Mouse (Mus musculus) forebrain, postnatal 0 days (tissue): Measurements from ENCODE around the gene Parp8. TPM values are rescaled to one million over a fixed set of nuclear protein-coding genes. Genes with fewer than 3 reads are reported as not detected.

ENCODE experiments used
- ATAC-seq: fragments of 200-750 bp; cut with Nextera tagmentation; 2 replicates; pipeline ENCODE4 v1.8.0; 2017; ENCODE audit warnings: mild to moderate bottlenecking, moderate library complexity
- DNase-seq: peaks from one replicate; pipeline ENCODE4 v3.0.0-alpha.2; 2015
- H3K27ac ChIP-seq: fragments of 300-500 bp; sonication (generic); 2 replicates; pipeline ENCODE4 v1.5.1; 2014; ENCODE audit warnings: low read depth, mild to moderate bottlenecking, antibody characterized with exemption, low read length, moderate library complexity, mixed read lengths
- H3K27me3 ChIP-seq: fragments of 300-500 bp; sonication (generic); 2 replicates; pipeline ENCODE4 v1.6.1; 2014; ENCODE audit warnings: mild to moderate bottlenecking, low read length, mixed read lengths; ENCODE audit not compliant: insufficient read depth
- H3K36me3 ChIP-seq: fragments of 300-500 bp; sonication (generic); 2 replicates; pipeline ENCODE4 v1.6.1; 2014; ENCODE audit warnings: mild to moderate bottlenecking, moderate library complexity; ENCODE audit not compliant: insufficient read depth
- H3K4me1 ChIP-seq: fragments of 300-500 bp; sonication (generic); 2 replicates; pipeline ENCODE4 v1.6.1; 2014; ENCODE audit warnings: antibody characterized with exemption; ENCODE audit not compliant: insufficient read depth
- H3K4me2 ChIP-seq: fragments of 300-500 bp; sonication (generic); 2 replicates; pipeline ENCODE4 v1.6.1; 2014; ENCODE audit warnings: low read depth, mild to moderate bottlenecking, moderate library complexity
- H3K4me3 ChIP-seq: fragments of 300-500 bp; sonication (generic); 2 replicates; pipeline ENCODE4 v1.5.1; 2014; ENCODE audit warnings: low read depth, low read length, mixed read lengths
- H3K9ac ChIP-seq: fragments of 300-500 bp; sonication (generic); 2 replicates; pipeline ENCODE4 v1.6.1; 2014; ENCODE audit warnings: mild to moderate bottlenecking
- H3K9me3 ChIP-seq: fragments of 300-500 bp; sonication (generic); 2 replicates; pipeline ENCODE4 v1.6.1; 2016; ENCODE audit warnings: low read length
- CTCF ChIP-seq: sonication (generic); IDR thresholded peaks from 2 replicates; pipeline ENCODE4 v1.5.1; 2016; ENCODE audit warnings: antibody characterized with exemption, control low read depth, low read depth
- WGBS: fragments of 180-500 bp; shearing (Covaris S2); extraction: QIAGEN DNeasy Blood & Tissue Kit; methylation state at CpG from one replicate; pipeline ENCODE4 v1.1.7; 2014; 5-methylcytosine and 5-hydroxymethylcytosine counted together
- polyA plus RNA-seq: library from polyadenylated mRNA; unstranded; fragments of >200 nt; fragmentation: Nextera tagmentation; extraction: Ambion mirVana; gene quantifications from 2 replicates; pipeline ENCODE4 v1.2.1, GENCODE M21; 2015
- total RNA-seq: library from RNA; depleted of rRNA; stranded (reverse); fragments of >200 nt; gene quantifications from 2 replicates; pipeline ENCODE4 v1.2.3, GENCODE M21; 2014

Gene Parp8
- total and polyA plus RNA-seq, 2 experiments from 2014 or later = 20.8 to 46.1 TPM

- DNase-seq (no peak), ATAC-seq (no peak)
- H3K27ac ChIP-seq = no peak overlapping the region
- H3K9ac ChIP-seq = no peak overlapping the region
- H3K9me3 ChIP-seq = no peaks in the 10 kb centered on the region
- H3K27me3 ChIP-seq = no peaks in the 10 kb centered on the region
- no peak overlapping the region for H3K4me3 ChIP-seq
- TF ChIP-seq CTCF = no peak
- WGBS = 72% methylated on average over 4 of the region's 4 CpGs
- H3K4me1 ChIP-seq = no peaks in the 10 kb centered on the region
- H3K4me2 ChIP-seq = no peak overlapping the region
- H3K36me3 ChIP-seq = no peaks in the 10 kb centered on the region
These were observed 18.7 kb downstream of the Parp8 start for GRCm38 (mm10) chr13:117006638-117007037.

- H3K4me2 ChIP-seq = no peak overlapping the region
- H3K4me1 ChIP-seq = no peaks in the 10 kb centered on the region
- H3K27ac ChIP-seq = no peak overlapping the region
- H3K9me3 ChIP-seq = no peaks in the 10 kb centered on the region
- H3K4me3 ChIP-seq = no peak overlapping the region
- no peaks in the 10 kb centered on the region for H3K27me3 ChIP-seq
- H3K36me3 ChIP-seq = no peaks in the 10 kb centered on the region
- TF ChIP-seq CTCF = no peak
- DNase-seq = no peak
- no peak for ATAC-seq
- no peak overlapping the region for H3K9ac ChIP-seq
- WGBS = 88% methylated on average over 3 of the region's 3 CpGs
These were observed 24.8 kb downstream of the Parp8 start for GRCm38 (mm10) chr13:117000493-117000892.

- WGBS = 80% methylated on average over 7 of the region's 7 CpGs
- no peak overlapping the region for H3K4me2 ChIP-seq
- no peaks in the 10 kb centered on the region for H3K36me3 ChIP-seq
- no peak for TF ChIP-seq CTCF
- no peak for DNase-seq
- no peaks in the 10 kb centered on the region for H3K9me3 ChIP-seq
- no peak overlapping the region for H3K4me3 ChIP-seq
- H3K4me1 ChIP-seq = no peaks in the 10 kb centered on the region
- H3K9ac ChIP-seq = no peak overlapping the region
- H3K27ac ChIP-seq = no peak overlapping the region
- H3K27me3 ChIP-seq = no peaks in the 10 kb centered on the region
- ATAC-seq = no peak
These were observed 33.8 kb downstream of the Parp8 start for GRCm38 (mm10) chr13:116991560-116991959.

- DNase-seq (no peak), ATAC-seq (no peak)
- TF ChIP-seq CTCF = no peak
- H3K4me1 ChIP-seq = no peaks in the 10 kb centered on the region
- H3K4me2 ChIP-seq = no peak overlapping the region
- H3K27ac ChIP-seq = no peak overlapping the region
- no peaks in the 10 kb centered on the region for H3K27me3 ChIP-seq
- WGBS = 84% methylated on average over 4 of the region's 4 CpGs
- no peaks in the 10 kb centered on the region for H3K36me3 ChIP-seq
- H3K4me3 ChIP-seq = no peak overlapping the region
- no peak overlapping the region for H3K9ac ChIP-seq
- H3K9me3 ChIP-seq = no peaks in the 10 kb centered on the region
These were observed 35.0 kb downstream of the Parp8 start for GRCm38 (mm10) chr13:116990327-116990726.

- Histone ChIP-seq H3K4me1 (no peaks in the 10 kb centered on the region), H3K27me3 (no peaks in the 10 kb centered on the region), H3K4me3 (no peak overlapping the region), H3K9ac (no peak overlapping the region), H3K36me3 (no peaks in the 10 kb centered on the region), H3K9me3 (no peaks in the 10 kb centered on the region), H3K4me2 (no peak overlapping the region), H3K27ac (no peak overlapping the region)
- ATAC-seq (no peak), DNase-seq (no peak)
- TF ChIP-seq CTCF = no peak
- 66% methylated on average over 2 of the region's 2 CpGs for WGBS
These were observed 36.6 kb downstream of the Parp8 start for GRCm38 (mm10) chr13:116988706-116989105.

- Histone ChIP-seq H3K4me2 (no peak overlapping the region), H3K36me3 (no peaks in the 10 kb centered on the region), H3K9ac (no peak overlapping the region), H3K27me3 (no peaks in the 10 kb centered on the region), H3K9me3 (no peaks in the 10 kb centered on the region), H3K27ac (no peak overlapping the region), H3K4me1 (no peaks in the 10 kb centered on the region), H3K4me3 (no peak overlapping the region)
- WGBS = 84% methylated on average over 7 of the region's 7 CpGs
- ATAC-seq (no peak), DNase-seq (no peak)
- TF ChIP-seq CTCF = no peak
These were observed 37.1 kb downstream of the Parp8 start for GRCm38 (mm10) chr13:116988208-116988607.

- no peaks in the 10 kb centered on the region for H3K36me3 ChIP-seq
- 78% methylated on average over 3 of the region's 3 CpGs for WGBS
- no peak for TF ChIP-seq CTCF
These were observed 38.1 kb downstream of the Parp8 start for GRCm38 (mm10) chr13:116987284-116987683.

GRCm38 (mm10) chr13:116986658-116987057 lies 38.7 kb downstream of the Parp8 start:
- H3K4me1 ChIP-seq = no peaks in the 10 kb centered on the region
- no peak for ATAC-seq
- no peak for TF ChIP-seq CTCF
- DNase-seq = no peak
- no peak overlapping the region for H3K4me3 ChIP-seq
- no peaks in the 10 kb centered on the region for H3K9me3 ChIP-seq
- H3K4me2 ChIP-seq = no peak overlapping the region
- no peaks in the 10 kb centered on the region for H3K36me3 ChIP-seq
- no peaks in the 10 kb centered on the region for H3K27me3 ChIP-seq
- WGBS = 91% methylated on average over 7 of the region's 7 CpGs
- no peak overlapping the region for H3K27ac ChIP-seq
- no peak overlapping the region for H3K9ac ChIP-seq

More at GRCm38 (mm10) chr13:116987284-116987683, 38.1 kb downstream of the Parp8 start:
- ATAC-seq (no peak), DNase-seq (no peak)
- Histone ChIP-seq H3K4me2 (no peak overlapping the region), H3K9ac (no peak overlapping the region), H3K4me1 (no peaks in the 10 kb centered on the region), H3K27ac (no peak overlapping the region), H3K9me3 (no peaks in the 10 kb centered on the region), H3K4me3 (no peak overlapping the region), H3K27me3 (no peaks in the 10 kb centered on the region)
